Mouse (Mus musculus) neural tube, postnatal 0 days (tissue): Measurements from ENCODE around the gene Ptprcap. TPM values are rescaled to one million over a fixed set of nuclear protein-coding genes. Genes with fewer than 3 reads are reported as not detected.

Experiments used
- polyA plus RNA-seq: library from polyadenylated mRNA; unstranded; fragments of >200 nt; fragmentation: Nextera tagmentation; extraction: Ambion mirVana; gene quantifications from 2 replicates; pipeline ENCODE4 v1.2.1, GENCODE M21; 2015

The Ptprcap gene
- 0.70 TPM in 1 of 2 replicates, not detected in the other for polyA plus RNA-seq

DNA sequence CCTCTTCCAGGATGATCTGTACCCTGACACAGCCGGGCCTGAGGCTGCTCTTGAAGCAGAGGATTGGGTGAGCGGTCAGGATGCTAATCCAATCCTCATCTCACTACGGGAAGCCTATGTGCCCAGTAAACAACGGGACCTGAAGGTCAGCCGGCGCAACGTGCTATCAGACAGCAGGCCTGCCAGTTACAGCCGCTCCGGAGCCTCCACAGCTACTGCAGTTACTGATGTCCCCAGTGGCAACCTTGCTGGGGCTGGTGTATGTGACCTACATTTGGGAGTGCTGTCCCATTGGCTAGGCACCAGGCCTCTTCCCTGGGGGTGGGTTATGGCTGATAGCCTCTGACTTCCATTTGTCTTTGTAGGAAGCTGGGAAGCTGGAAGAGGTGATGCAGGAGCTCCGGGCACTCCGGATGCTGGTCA, at the start of gene Ptprcap:
Gene Ptprcap (plus strand): TSS at position 373 of the 423 bp plus-strand sequence.

GRCm38 (mm10) chr19:4125741-4126696, 27.4 kb upstream of the Ptprcap start, which contains the start of gene Aip:
Aip (minus strand) TSS chr19:4125858.

DNA sequence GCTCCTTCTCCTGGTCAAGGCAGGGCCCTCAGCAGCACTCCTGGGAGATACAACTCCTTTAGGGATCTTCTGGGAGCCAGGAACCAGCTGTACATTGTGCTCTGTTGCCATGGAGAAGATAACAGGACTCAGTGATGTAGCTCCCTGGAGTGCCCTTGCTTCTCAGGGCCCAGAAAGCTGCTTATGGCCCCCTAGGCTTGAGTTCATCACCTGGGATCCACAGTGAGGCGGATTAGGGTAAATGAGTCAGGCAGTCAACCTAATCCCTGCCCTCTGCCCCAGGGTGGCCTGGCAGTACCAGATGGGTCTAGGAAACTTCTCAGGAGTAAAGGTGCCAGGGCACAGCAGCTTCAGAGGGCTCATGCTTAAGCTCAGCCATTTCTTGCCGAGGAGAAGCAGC, 14.0 kb upstream of the Ptprcap start, which contains the start of gene Gpr152:
Gene Gpr152 (plus strand): TSS at position 342 of the 400 bp plus-strand sequence.

DNA sequence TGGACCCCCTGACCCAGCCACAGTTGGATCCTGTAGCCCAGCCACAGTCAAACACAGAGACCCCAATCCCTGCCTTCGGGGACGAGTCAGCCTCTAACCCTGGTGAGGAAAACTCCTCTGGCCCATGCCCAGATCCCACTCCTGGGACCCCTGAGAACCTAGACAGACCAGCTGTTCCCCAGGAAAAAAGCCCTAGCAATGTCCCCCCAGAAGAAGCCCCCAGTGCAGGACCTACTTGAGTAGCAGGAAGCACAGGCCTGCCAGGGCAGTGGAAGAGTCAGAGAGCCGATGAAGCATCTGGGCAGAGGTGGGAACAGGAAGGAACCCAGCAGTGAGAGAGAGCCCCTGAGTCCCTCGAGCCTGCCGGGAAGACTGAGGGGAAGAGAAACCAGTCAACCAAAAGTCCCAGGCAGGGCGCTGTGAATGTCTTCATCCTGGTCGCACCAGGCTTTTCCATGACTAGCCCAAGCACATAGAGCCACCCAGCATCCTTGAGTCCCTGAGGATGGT, 9.6 kb upstream of the Ptprcap start, which contains the start of gene Cabp4:
Gene Cabp4 (minus strand): TSS at position 275 of the 510 bp plus-strand sequence.

DNA sequence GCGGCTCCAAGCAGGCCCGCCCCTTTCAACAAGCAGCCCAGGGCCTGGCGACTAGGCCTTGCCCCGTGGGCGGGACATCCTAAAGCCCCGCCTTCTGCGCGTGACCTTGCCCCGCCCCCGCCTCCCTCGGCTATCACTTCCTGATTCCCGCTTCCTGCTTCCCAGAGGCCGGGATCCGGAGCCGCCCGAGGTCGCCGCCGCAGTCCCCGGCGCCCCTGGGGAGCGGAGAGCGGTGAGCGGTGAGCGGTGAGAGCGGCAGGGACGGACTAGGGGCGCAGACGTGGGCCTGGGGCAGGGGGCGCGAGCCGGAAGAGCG, 5.0 kb upstream of the Ptprcap start, which contains the start of gene Coro1b:
Gene Coro1b (plus strand): TSS at position 129 of the 316 bp plus-strand sequence.

DNA sequence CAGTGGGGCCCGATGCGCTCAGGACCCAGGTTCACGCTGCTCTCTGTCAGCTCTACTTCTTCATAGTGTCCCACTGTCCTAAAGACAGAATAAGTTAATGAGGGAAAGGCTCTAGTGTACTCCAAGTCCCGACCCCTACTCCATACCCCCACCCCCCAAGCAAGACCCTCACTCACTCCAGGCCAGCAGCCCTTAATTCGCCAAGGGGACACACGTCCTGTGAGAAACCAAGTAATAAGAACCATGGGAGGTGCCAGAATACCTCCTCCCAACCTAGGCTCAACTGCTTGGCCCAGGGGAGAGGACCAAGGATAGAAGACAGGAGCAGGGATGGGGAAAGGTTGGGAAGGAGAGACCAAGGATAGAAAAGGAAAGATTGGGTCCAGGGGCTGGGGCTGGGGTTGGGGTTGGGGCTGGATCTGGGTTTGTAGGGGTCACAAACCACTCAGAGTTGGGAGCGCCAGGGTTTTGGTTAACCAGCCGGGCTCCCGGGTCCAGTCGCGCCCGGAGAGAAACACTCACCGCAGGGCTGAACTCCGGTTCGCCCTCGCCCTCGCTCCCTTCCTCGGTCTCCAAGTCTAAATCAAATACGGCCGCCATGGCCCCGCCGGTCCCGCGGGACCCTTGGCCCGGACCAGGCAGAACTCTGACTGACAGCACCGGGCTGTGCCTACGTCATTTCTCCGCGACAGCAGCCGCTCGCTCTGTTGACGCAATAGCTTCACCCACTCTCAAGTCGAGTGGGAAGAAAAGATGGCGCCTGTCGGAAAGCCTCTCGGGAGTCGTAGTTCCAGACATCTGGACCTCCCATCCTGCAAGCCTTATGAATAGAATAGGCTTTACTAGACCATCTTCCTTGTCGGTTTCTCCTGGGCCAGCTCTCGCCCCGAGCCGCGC, 9.5 kb downstream of the Ptprcap start, which contains the start of gene Rps6kb2:
Gene Rps6kb2 (minus strand): TSS at position 709 of the 897 bp plus-strand sequence.

DNA sequence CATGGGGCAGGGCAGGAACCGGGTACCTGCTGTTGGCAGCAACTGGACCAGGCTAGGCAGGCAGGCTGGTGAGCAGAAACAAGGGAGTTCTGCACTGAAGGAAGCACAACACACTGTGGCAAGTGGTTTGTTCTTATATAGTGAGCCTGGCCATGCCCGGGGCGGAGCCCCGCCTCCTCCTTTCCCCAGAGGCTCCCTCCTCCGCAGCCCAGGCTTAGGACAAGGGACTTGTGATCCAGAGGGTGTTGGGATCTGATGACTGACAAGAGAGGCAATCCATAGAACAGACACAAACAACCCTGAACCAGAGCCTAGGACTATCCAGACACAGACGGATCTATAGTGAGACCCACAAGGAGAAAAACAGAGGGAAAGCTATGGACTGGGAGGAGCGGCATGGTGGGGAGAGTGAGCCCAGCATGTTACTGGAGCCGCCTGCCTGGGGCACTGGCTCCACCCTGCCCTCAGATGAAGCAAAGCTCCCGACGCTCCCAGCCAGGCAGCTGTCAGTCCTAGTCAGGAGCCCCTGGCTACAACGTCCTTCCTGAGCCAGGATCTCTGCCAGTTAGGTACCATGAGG, 22.1 kb downstream of the Ptprcap start, which contains the start of gene Carns1:
Gene Carns1 (minus strand): TSS at position 112 of the 580 bp plus-strand sequence.

DNA sequence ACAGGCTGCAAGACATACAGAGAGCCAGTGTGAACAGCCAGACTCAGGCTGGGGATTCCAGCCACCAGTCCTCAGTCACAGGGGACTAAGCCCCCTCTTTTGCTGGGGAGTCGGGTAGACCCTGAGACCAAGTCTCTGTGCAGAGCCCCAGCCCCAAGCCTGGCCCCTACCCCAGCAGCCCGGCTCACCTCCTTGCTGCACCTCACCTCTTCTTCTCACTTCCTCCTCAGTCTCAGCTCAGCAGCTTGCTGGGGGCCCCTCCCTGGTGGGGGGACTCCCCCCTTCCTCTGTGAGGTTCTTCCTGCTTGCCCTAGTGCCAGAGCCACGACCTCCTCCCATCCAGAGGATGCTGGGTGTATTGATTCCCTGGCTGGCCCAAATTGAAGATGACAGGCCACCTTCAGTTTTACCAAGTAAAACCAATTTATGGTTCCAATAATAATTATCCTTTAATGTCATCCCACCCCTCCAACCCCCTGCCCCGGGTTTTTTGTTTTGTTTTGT, 37.5 kb downstream of the Ptprcap start, which contains the start of gene Tbc1d10c:
Gene Tbc1d10c (minus strand): TSS at position 454 of the 504 bp plus-strand sequence.

GRCm38 (mm10) chr19:4191528-4192250, 38.3 kb downstream of the Ptprcap start, which contains the start of gene Ppp1ca:
Ppp1ca (plus strand) TSS chr19:4192065.

GRCm38 (mm10) chr19:4201291-4201909, 48.0 kb downstream of the Ptprcap start, which contains the start of gene Rad9a:
Rad9a (minus strand) TSS chr19:4201662.

Other genes starting within 250 kb of the Ptprcap start
- gene Tcirg1, start 246.5 kb upstream of the Ptprcap start, polyA plus RNA-seq: 19.2 and 21.3 TPM in 2 replicates
- 418 and 427 TPM in 2 replicates for gene Ndufs8, start 240.8 kb upstream of the Ptprcap start, polyA plus RNA-seq
- 5.1 and 5.3 TPM in 2 replicates for gene Aldh3b1, start 223.8 kb upstream of the Ptprcap start, polyA plus RNA-seq
- gene Unc93b1, start 218.4 kb upstream of the Ptprcap start, polyA plus RNA-seq: 18.9 and 23.6 TPM in 2 replicates
- gene Aldh3b3, start 195.0 kb upstream of the Ptprcap start, polyA plus RNA-seq: not detected in 2 replicates
- gene Aldh3b2, start 181.3 kb upstream of the Ptprcap start, polyA plus RNA-seq: 0.45 TPM in 2 replicates
- gene Acy3, start 167.0 kb upstream of the Ptprcap start, polyA plus RNA-seq: 4.4 and 5.1 TPM in 2 replicates
- gene Tbx10, start 160.9 kb upstream of the Ptprcap start, polyA plus RNA-seq: 0.12 TPM in 1 of 2 replicates, not detected in the other
- gene Nudt8, start 153.0 kb upstream of the Ptprcap start, polyA plus RNA-seq: 26.9 and 27.1 TPM in 2 replicates
- 2.2 and 2.6 TPM in 2 replicates for gene Gm49405, start 153.0 kb upstream of the Ptprcap start, polyA plus RNA-seq
- gene Doc2g, start 150.3 kb upstream of the Ptprcap start, polyA plus RNA-seq: 3.2 TPM in 2 replicates
- 281 and 291 TPM in 2 replicates for gene Ndufv1, start 140.8 kb upstream of the Ptprcap start, polyA plus RNA-seq
- gene Gstp1, start 115.6 kb upstream of the Ptprcap start, polyA plus RNA-seq: 590 and 603 TPM in 2 replicates
- gene Gstp2, start 107.6 kb upstream of the Ptprcap start, polyA plus RNA-seq: 0.48 and 2.7 TPM in 2 replicates
- gene Gstp3, start 94.0 kb upstream of the Ptprcap start, polyA plus RNA-seq: not detected in 2 replicates
- gene Cabp2, start 72.0 kb upstream of the Ptprcap start, polyA plus RNA-seq: not detected in 2 replicates
- 74.2 and 77.2 TPM in 2 replicates for gene Cdk2ap2, start 56.4 kb upstream of the Ptprcap start, polyA plus RNA-seq
- gene Pitpnm1, start 53.6 kb upstream of the Ptprcap start, polyA plus RNA-seq: 90.8 and 110 TPM in 2 replicates
- gene Aip, start 27.7 kb upstream of the Ptprcap start, polyA plus RNA-seq: 103 and 106 TPM in 2 replicates
- not detected in 2 replicates for gene Gpr152, start 13.8 kb upstream of the Ptprcap start, polyA plus RNA-seq
- gene Cabp4, start 9.6 kb upstream of the Ptprcap start, polyA plus RNA-seq: 0.26 and 0.76 TPM in 2 replicates
- 94.3 and 112 TPM in 2 replicates for gene Coro1b, start 5.0 kb upstream of the Ptprcap start, polyA plus RNA-seq
- 41.9 and 53.4 TPM in 2 replicates for gene Rps6kb2, start 9.8 kb downstream of the Ptprcap start, polyA plus RNA-seq
- gene Carns1, start 21.9 kb downstream of the Ptprcap start, polyA plus RNA-seq: 6.2 and 6.6 TPM in 2 replicates
- 1.2 and 1.6 TPM in 2 replicates for gene Tbc1d10c, start 37.7 kb downstream of the Ptprcap start, polyA plus RNA-seq
- gene Ppp1ca, start 38.5 kb downstream of the Ptprcap start, polyA plus RNA-seq: 572 and 576 TPM in 2 replicates
- gene Rad9a, start 48.1 kb downstream of the Ptprcap start, polyA plus RNA-seq: 14.9 and 15.7 TPM in 2 replicates
- 1.2 and 1.3 TPM in 2 replicates for gene Clcf1, start 60.6 kb downstream of the Ptprcap start, polyA plus RNA-seq
- gene AC109138.7, start 60.8 kb downstream of the Ptprcap start, polyA plus RNA-seq: not detected in 2 replicates
- 32.9 and 33.0 TPM in 2 replicates for gene Pold4, start 78.3 kb downstream of the Ptprcap start, polyA plus RNA-seq
- gene Ssh3, start 115.6 kb downstream of the Ptprcap start, polyA plus RNA-seq: 18.8 and 24.1 TPM in 2 replicates
- 85.0 and 93.2 TPM in 2 replicates for gene Ankrd13d, start 129.5 kb downstream of the Ptprcap start, polyA plus RNA-seq
- 37.0 and 46.2 TPM in 2 replicates for gene Grk2, start 152.6 kb downstream of the Ptprcap start, polyA plus RNA-seq
- gene Kdm2a, start 244.7 kb downstream of the Ptprcap start, polyA plus RNA-seq: 21.2 and 22.8 TPM in 2 replicates